Mouse (Mus musculus): Measurements from ENCODE around the gene Dll3. TPM values are rescaled to one million over a fixed set of nuclear protein-coding genes. Genes with fewer than 3 reads are reported as not detected.

Dll3 gene
- polyA plus RNA-seq, 1 experiment from 2014 or later, result 1.4 TPM

DNA sequence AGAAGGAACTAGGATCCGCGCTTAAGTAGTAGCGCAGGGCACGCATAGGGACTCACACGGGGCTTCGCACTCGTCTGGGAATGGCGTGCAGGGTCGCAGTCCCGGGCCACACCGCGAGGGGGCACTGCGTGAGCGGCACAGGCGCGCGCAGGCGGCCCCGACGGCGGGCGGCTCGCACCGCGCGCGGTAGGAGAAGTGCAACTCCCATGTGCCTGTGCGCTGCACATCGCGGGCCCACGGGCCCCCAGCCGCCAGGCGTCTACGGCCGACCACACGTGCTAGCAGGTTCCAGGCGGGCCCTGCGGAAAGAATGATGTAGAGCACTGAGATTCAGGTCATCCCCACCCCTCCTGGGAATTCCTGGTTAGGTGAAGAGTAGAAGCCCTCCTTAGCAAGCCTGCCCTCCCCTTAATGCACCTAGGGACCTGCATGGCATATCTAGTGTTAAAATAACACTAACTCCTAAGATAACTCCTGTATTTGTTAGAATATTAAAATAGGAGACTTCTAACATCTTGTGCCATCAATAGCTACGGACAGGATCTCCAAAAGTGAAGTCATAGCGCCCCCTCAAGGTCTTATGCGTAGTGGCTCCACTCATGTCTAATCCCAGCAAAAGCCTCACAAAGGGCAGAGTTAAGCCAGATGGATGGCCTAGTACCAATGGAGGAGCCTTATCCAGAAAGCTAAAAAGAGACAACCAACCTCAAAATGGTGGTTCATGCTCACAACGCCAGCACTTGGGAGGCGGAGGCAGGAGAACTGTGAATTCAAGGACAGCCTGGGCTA lies 3.0 kb downstream of the Dll3 start:
- H3K9ac ChIP-seq, result no peak overlapping the region
- H3K36me3 ChIP-seq, result no peaks in the 10 kb centered on the region
- peaks cover 87% of the 10 kb centered on the region for H3K27me3 ChIP-seq
- 23% methylated on average over 43 of the region's 43 CpGs for WGBS
- no peak for ATAC-seq (ENCODE audit: low FRiP score, low read depth)
- no peak overlapping the region for H3K4me3 ChIP-seq
- peaks cover 17% of the 10 kb centered on the region for H3K4me1 ChIP-seq
- no peak overlapping the region for H3K27ac ChIP-seq
- H3K9me3 ChIP-seq, result no peaks in the 10 kb centered on the region
- H3K4me2 ChIP-seq (replicated peaks), result peak overlapping the region; percentile 46

DNA sequence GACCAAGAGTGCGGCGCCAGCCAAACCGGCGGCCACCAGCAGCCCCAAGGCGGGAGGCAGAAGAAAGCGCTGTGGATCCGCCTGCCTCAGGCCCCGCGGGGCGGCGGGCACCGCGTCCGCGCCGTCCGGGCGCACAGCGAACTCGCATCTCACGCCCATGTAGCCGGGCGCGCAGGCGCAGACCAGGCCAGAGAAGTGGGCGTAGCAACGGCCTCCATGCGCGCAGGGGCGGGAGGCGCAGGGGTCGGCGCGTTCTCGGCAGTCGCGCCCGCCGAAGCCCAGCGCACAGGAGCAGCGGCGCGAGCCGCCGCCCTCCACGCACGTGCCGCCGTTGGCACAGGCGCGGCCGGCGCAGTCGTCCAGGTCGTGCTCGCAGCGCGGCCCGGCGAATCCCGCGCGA lies 7.6 kb downstream of the Dll3 start:
- H3K27ac ChIP-seq, result no peak overlapping the region
- no peaks in the 10 kb centered on the region for H3K36me3 ChIP-seq
- no peaks in the 10 kb centered on the region for H3K9me3 ChIP-seq
- WGBS, result 4% methylated on average over 60 of the region's 63 CpGs
- H3K9ac ChIP-seq, result peak overlapping the region; percentile 67
- peak overlapping the region; percentile 82 for H3K4me2 ChIP-seq (replicated peaks)
- peaks cover 14% of the 10 kb centered on the region; the same call in 1 of the 2 replicates for H3K4me1 ChIP-seq
- H3K4me3 ChIP-seq, result peak overlapping the region; percentile 53
- ATAC-seq (ENCODE audit: low FRiP score, low read depth), result peak; percentile 58; the same call in 1 of the 2 replicates
- H3K27me3 ChIP-seq, result peaks cover 99% of the 10 kb centered on the region

DNA sequence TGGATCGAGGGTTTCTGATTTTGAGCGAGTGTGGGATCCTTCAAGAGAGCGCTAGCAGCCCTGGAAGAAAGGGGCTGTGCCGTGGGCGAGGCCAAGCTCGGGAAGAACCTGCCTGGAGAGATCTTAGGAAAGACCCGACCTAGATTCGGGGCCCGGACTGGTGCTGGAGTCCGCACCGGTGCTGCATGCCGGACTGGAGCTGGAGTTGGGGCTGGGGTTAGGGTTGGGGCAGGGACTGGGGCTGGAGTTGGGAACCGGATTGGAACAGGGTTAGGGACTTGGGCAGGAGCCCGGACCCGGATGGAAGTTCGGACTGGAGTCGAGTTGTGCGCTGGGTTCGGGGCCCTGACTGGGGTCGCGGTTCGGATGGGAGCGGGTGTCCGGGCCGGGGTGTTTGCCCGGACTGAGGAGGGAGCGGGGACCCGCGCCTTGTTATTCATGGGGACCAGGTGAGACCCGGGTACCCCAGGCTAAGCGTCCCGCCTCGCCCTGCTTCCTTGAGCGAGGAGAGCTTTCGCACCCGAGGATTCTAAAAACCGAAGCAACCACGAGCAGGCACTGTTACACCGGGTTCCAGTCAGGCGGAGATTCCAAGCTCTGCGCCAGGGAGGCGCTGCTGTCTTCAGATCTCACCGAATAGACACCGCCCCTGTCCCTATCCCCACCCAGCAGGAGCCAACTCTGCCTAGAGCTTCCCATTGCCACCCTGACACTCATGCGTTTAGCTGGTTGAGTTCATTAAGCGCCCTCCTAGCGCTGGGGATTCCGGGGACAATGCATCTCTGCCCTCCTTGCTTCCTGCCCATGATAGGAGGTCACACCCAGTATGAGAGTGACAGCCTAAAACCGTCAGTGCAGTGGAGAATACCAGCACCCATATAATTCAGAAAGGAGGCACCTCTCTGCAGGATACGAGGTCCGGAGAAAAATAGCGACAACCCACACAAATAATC lies 11.1 kb downstream of the Dll3 start, which contains the start of gene Selenov:
TSS of gene Selenov (minus strand) at position 549 of the 953 bp plus-strand sequence.
- peak within 1 kb of the TSS; percentile 60 for H3K4me2 ChIP-seq (replicated peaks)
- H3K9ac ChIP-seq, result peak within 1 kb of the TSS; percentile 48
- H3K4me3 ChIP-seq, result peak within 1 kb of the TSS; percentile 37
- ATAC-seq (ENCODE audit: low FRiP score, low read depth), result peak; percentile 41; the same call in 1 of the 2 replicates
- peaks cover 94% of the 10 kb centered on the region for H3K27me3 ChIP-seq
- peaks cover 4% of the 10 kb centered on the region; the same call in 1 of the 2 replicates for H3K9me3 ChIP-seq
- no peak within 1 kb of the TSS for H3K27ac ChIP-seq
- no peaks in the 10 kb centered on the region for H3K36me3 ChIP-seq
- WGBS, result 1% methylated on average over 52 of the region's 52 CpGs
- peaks cover 14% of the 10 kb centered on the region; the same call in 1 of the 2 replicates for H3K4me1 ChIP-seq

DNA sequence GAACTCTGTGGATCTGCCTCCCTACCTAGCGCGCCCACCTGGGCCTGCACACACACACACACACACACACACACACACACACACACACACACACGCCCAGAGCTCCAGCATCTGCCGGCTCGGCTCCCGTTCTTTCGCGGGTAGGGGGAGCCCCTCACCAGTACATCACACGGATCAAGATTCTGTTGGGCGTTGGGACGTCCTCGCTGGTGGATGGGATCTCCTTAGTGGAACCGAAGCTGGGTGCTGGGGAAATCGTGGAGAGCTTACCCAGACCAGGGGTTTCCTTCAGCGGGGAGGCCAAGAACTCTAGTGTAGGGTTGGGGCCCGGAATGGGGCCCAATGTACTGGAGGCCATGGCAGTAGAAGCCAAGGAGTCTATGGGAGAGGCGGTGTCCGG lies 11.9 kb downstream of the Dll3 start:
- H3K4me3 ChIP-seq, result peak overlapping the region; percentile 37
- ATAC-seq (ENCODE audit: low FRiP score, low read depth), result no peak; the same call in 1 of the 2 replicates
- no peak overlapping the region for H3K27ac ChIP-seq
- H3K27me3 ChIP-seq, result peaks cover 87% of the 10 kb centered on the region
- H3K9me3 ChIP-seq, result peaks cover 4% of the 10 kb centered on the region; the same call in 1 of the 2 replicates
- peak overlapping the region; percentile 48 for H3K9ac ChIP-seq
- no peaks in the 10 kb centered on the region for H3K36me3 ChIP-seq
- peaks cover 14% of the 10 kb centered on the region; the same call in 1 of the 2 replicates for H3K4me1 ChIP-seq
- under 1% methylated on average over 17 of the region's 18 CpGs for WGBS
- H3K4me2 ChIP-seq (replicated peaks), result peak overlapping the region; percentile 60

GRCm38 (mm10) chr7:28280630-28281029 lies 21.4 kb downstream of the Dll3 start:
- H3K36me3 ChIP-seq, result no peaks in the 10 kb centered on the region
- no peak overlapping the region for H3K4me3 ChIP-seq
- no peaks in the 10 kb centered on the region for H3K27me3 ChIP-seq
- 77% methylated on average over 7 of the region's 7 CpGs for WGBS
- ATAC-seq (ENCODE audit: low FRiP score, low read depth), result no peak
- H3K4me1 ChIP-seq, result peaks cover 7% of the 10 kb centered on the region
- no peak overlapping the region for H3K27ac ChIP-seq
- H3K9me3 ChIP-seq, result no peaks in the 10 kb centered on the region
- no peak overlapping the region for H3K4me2 ChIP-seq (replicated peaks)
- no peak overlapping the region for H3K9ac ChIP-seq

DNA sequence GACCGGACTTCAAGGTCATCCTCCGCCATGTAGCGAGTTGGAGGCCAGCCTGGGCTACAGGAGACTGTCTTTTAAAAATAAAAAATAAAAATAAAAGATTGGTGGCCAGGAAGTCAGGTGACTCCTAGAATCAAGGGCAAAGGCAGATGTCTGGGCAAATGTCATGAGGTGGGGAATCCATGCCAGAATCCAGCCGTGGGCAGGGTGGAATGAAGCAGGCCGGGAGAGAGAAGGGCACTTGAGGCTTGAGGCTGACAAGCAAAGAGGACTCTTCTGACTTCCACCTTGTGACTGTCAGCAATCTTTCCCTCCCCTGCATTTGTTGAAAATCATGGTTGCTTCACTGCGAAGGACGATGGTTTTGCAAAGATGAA lies 23.8 kb downstream of the Dll3 start:
- Histone ChIP-seq H3K9ac (peak overlapping the region; percentile 90), H3K4me1 (peaks cover 7% of the 10 kb centered on the region), H3K4me2 (replicated peaks) (peak overlapping the region; percentile 83), H3K27ac (no peak overlapping the region), H3K27me3 (no peaks in the 10 kb centered on the region), H3K4me3 (peak overlapping the region; percentile 70), H3K9me3 (no peaks in the 10 kb centered on the region), H3K36me3 (peaks cover 2% of the 10 kb centered on the region)
- 89% methylated on average over 7 of the region's 7 CpGs for WGBS
- ATAC-seq (ENCODE audit: low FRiP score, low read depth), result no peak

GRCm38 (mm10) chr7:28277615-28278278 lies 24.3 kb downstream of the Dll3 start, which contains the start of gene Eid2b:
Gene Eid2b (plus strand): TSS chr7:28277739.
- ATAC-seq (ENCODE audit: low FRiP score, low read depth), result peak; percentile 79
- WGBS, result 3% methylated on average over 68 of the region's 68 CpGs
- Histone ChIP-seq H3K27me3 (no peaks in the 10 kb centered on the region), H3K4me3 (peak within 1 kb of the TSS; percentile 70), H3K4me2 (replicated peaks) (peak within 1 kb of the TSS; percentile 83), H3K4me1 (peaks cover 7% of the 10 kb centered on the region), H3K9me3 (no peaks in the 10 kb centered on the region), H3K36me3 (peaks cover 7% of the 10 kb centered on the region), H3K27ac (peak within 1 kb of the TSS; percentile 63; the same call in 1 of the 2 replicates), H3K9ac (peak within 1 kb of the TSS; percentile 90)

- H3K27ac ChIP-seq, result no peak overlapping the region
- no peak overlapping the region for H3K4me2 ChIP-seq (replicated peaks)
- H3K36me3 ChIP-seq, result peaks cover 12% of the 10 kb centered on the region
- H3K9me3 ChIP-seq, result no peaks in the 10 kb centered on the region
- 57% methylated on average over 8 of the region's 8 CpGs for WGBS
- H3K4me1 ChIP-seq, result peaks cover 7% of the 10 kb centered on the region
- H3K27me3 ChIP-seq, result no peaks in the 10 kb centered on the region
- ATAC-seq (ENCODE audit: low FRiP score, low read depth), result no peak
- no peak overlapping the region for H3K9ac ChIP-seq
- no peak overlapping the region for H3K4me3 ChIP-seq
Measured at GRCm38 (mm10) chr7:28277237-28277614, 24.8 kb downstream of the Dll3 start.

DNA sequence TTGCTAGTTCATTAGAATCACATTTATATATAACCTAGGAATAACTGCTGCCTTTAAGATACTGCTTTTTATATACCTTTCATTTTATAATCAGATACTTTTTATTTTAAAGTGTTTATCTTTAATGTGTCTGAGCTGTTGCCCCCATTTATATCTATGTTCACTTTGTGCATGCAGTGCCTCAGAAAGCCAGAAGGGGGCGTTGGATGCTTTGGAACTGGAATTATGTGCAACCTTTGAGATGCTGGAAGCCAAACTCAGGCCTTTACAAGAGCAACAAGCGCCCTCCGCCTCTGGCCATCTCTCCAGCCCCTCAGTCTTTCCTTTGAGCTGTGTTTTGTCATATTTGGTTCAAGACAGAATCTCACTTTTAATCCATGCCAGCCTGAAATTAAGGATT lies 30.3 kb downstream of the Dll3 start:
- 70% methylated on average over 3 of the region's 3 CpGs for WGBS
- Histone ChIP-seq H3K9me3 (no peaks in the 10 kb centered on the region), H3K36me3 (peaks cover 38% of the 10 kb centered on the region), H3K4me3 (no peak overlapping the region), H3K27ac (no peak overlapping the region), H3K27me3 (no peaks in the 10 kb centered on the region), H3K9ac (no peak overlapping the region), H3K4me2 (replicated peaks) (no peak overlapping the region), H3K4me1 (peaks cover 12% of the 10 kb centered on the region)
- ATAC-seq (ENCODE audit: low FRiP score, low read depth), result no peak

DNA sequence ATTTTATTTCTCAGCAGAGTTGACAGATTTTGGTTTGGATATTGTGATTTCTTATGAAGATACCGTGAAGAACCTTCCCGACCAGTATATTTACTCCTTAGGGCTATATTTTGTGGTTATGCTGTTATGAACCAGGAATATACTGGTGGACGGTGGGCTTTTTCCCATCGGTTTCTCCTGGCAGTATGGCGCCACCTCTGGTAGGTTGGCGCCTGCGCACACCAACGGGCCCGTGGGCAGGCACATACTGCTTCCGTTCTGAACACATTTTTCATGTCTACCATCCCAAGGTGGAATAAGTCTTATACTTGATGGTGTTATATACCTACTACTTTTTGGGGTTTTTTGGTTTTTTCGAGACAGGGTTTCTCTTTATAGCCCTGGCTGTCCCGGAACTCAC lies 32.7 kb downstream of the Dll3 start:
- peak overlapping the region; percentile 82 for H3K4me2 ChIP-seq (replicated peaks)
- peak overlapping the region; percentile 95; the same call in 1 of the 2 replicates for H3K4me3 ChIP-seq
- H3K27me3 ChIP-seq, result no peaks in the 10 kb centered on the region
- peaks cover 38% of the 10 kb centered on the region for H3K36me3 ChIP-seq
- H3K9me3 ChIP-seq, result no peaks in the 10 kb centered on the region
- peaks cover 12% of the 10 kb centered on the region for H3K4me1 ChIP-seq
- H3K9ac ChIP-seq, result no peak overlapping the region
- H3K27ac ChIP-seq, result no peak overlapping the region
- ATAC-seq (ENCODE audit: low FRiP score, low read depth), result no peak
- 95% methylated on average over 12 of the region's 12 CpGs for WGBS

GRCm38 (mm10) chr7:28268576-28268975 lies 33.5 kb downstream of the Dll3 start:
- WGBS, result 27% methylated on average over 16 of the region's 16 CpGs
- ATAC-seq (ENCODE audit: low FRiP score, low read depth), result no peak
- H3K27ac ChIP-seq, result peak overlapping the region; percentile 93
- H3K4me3 ChIP-seq, result peak overlapping the region; percentile 95
- H3K27me3 ChIP-seq, result no peaks in the 10 kb centered on the region
- peak overlapping the region; percentile 82 for H3K4me2 ChIP-seq (replicated peaks)
- H3K36me3 ChIP-seq, result peaks cover 38% of the 10 kb centered on the region
- no peaks in the 10 kb centered on the region for H3K9me3 ChIP-seq
- peaks cover 12% of the 10 kb centered on the region for H3K4me1 ChIP-seq
- peak overlapping the region; percentile 99 for H3K9ac ChIP-seq
